In the genomic region with DNA sequence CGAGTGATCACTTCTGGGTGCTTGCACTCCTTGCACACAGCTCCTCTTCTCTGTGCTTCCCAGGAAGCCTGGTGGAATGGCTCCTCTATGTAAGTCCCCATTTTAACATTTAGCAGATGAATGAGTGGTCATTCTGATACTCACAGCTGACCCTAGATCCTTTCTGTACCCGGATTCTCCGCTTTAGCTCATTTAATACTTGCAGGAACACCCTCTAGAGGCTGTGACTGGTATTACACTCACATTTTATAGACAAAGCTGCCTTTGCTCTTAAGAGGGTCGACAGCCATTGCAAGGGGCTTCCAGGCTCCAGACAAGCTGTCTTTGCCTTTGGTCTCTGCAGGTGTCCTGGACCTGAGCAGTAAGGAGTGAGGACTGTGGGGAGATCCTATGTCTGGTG, we compare ENCODE assay signal across 9 mouse cellular contexts. TPM values are rescaled to one million over a fixed set of nuclear protein-coding genes. Genes with fewer than 3 reads are reported as not detected.
A peak's percentile ranks its signal among the peaks of the same experiment; 100 is the strongest.
DNase-seq lines count a peak whose midpoint lies in the region; ATAC-seq and TF ChIP-seq lines count a peak whose summit lies in the region.
"Had no signal": no experiment of that assay in that cellular context is flagged by ENCODE, and none has a peak within 500 bp of the region (broad histone marks: within the 10 kb centered on the region; RNA-seq: fewer than 3 reads in every experiment).

No protein-coding gene starts in this region.

- no peak overlapping the region for H3K27ac ChIP-seq in lung, embryonic 15.5 days
- H3K27ac ChIP-seq in forebrain, postnatal 0 days (ENCODE audit: low read depth, low read length) = no peak overlapping the region
- H3K27ac ChIP-seq: hindbrain, embryonic 15.5 days had no signal

- peak; percentile 75 for DNase-seq in CD4-positive, CD25-positive, alpha-beta regulatory T cell, adult 2 months (ENCODE audit: low read depth, low spot score)
- no peak for DNase-seq in lung, postnatal 4 days
- DNase-seq in forebrain, postnatal 0 days = peak; percentile 84
- no peak for DNase-seq in frontal cortex, postnatal 36 days (ENCODE audit: low spot score in 2 of 2)
- no peak for DNase-seq in adrenal gland, postnatal 4 days (ENCODE audit: low spot score in 2 of 2)

- no peak overlapping the region for H3K4me3 ChIP-seq in lung, embryonic 15.5 days
- H3K4me3 ChIP-seq in forebrain, postnatal 0 days (ENCODE audit: low read depth, low read length) = no peak overlapping the region
- H3K4me3 ChIP-seq: hindbrain, embryonic 15.5 days had no signal

- ATAC-seq in CD4-positive, CD25-positive, alpha-beta regulatory T cell, adult 4 months = no peak
- no peak for ATAC-seq in lung, embryonic 15.5 days (ENCODE audit: borderline replicate concordance, extremely low read depth, low FRiP score, low TSS enrichment)
- ATAC-seq in forebrain, postnatal 0 days = no peak
- peak; percentile 49; the same call in 1 of the 2 replicates for ATAC-seq in megakaryocyte progenitor cell, adult 5-6 weeks (replicated peaks; ENCODE audit: poor library complexity)

- 25% methylated on average over 4 of the region's 4 CpGs for WGBS in lung, embryonic 15.5 days
- 20% methylated on average over 4 of the region's 4 CpGs for WGBS in forebrain, postnatal 0 days

- H3K27me3 ChIP-seq in lung, embryonic 15.5 days = peaks cover 5% of the 10 kb centered on the region; the same call in 1 of the 2 replicates
- no peaks in the 10 kb centered on the region for H3K27me3 ChIP-seq in forebrain, postnatal 0 days (ENCODE audit: insufficient read depth, low read length)
- H3K27me3 ChIP-seq: hindbrain, embryonic 15.5 days had no signal

- H3K36me3 ChIP-seq in lung, embryonic 15.5 days = no peaks in the 10 kb centered on the region
- peaks cover 8% of the 10 kb centered on the region; the same call in 1 of the 2 replicates for H3K36me3 ChIP-seq in forebrain, postnatal 0 days (ENCODE audit: insufficient read depth)

- H3K4me1 ChIP-seq in lung, embryonic 15.5 days = no peaks in the 10 kb centered on the region
- H3K4me1 ChIP-seq in forebrain, postnatal 0 days (ENCODE audit: insufficient read depth) = 0 out of 2 replicates have a peak, but pooled peaks cover 5% of the 10 kb centered on the region

- peak overlapping the region; percentile 54; the same call in 1 of the 2 replicates for H3K4me2 ChIP-seq in lung, embryonic 15.5 days
- peak overlapping the region; percentile 19; the same call in 1 of the 2 replicates for H3K4me2 ChIP-seq in forebrain, postnatal 0 days (ENCODE audit: low read depth)

- no peaks in the 10 kb centered on the region for H3K9me3 ChIP-seq in lung, embryonic 15.5 days
- no peaks in the 10 kb centered on the region for H3K9me3 ChIP-seq in forebrain, postnatal 0 days (ENCODE audit: low read length)
- H3K9me3 ChIP-seq: hindbrain, embryonic 15.5 days had no signal

- peak; percentile 86 for TF ChIP-seq CTCF in forebrain, postnatal 0 days (IDR thresholded peaks at IDR 0.05; ENCODE audit: low read depth)

- no peak overlapping the region for H3K9ac ChIP-seq in lung, embryonic 15.5 days
- no peak overlapping the region for H3K9ac ChIP-seq in forebrain, postnatal 0 days
- H3K9ac ChIP-seq: hindbrain, embryonic 15.5 days had no signal

RNA-seq across cellular contexts. Expression of a gene that starts 14.9 kb away (rescaled TPM):
- under 1 TPM; 0.36 to 0.48 TPM for polyA plus RNA-seq in CD4-positive, CD25-positive, alpha-beta regulatory T cell, adult 4 months (2017; shearing (Covaris generic))
- 0.58 and 1.2 TPM in 2 replicates for polyA plus RNA-seq in lung, embryonic 15.5 days (2015; fragmentation: Nextera tagmentation; extraction: Ambion mirVana)
- total RNA-seq in forebrain, postnatal 0 days (2014; rRNA removed) = 0.23 and 0.24 TPM in 2 replicates
- polyA plus RNA-seq in forebrain, postnatal 0 days (2015; fragmentation: Nextera tagmentation; extraction: Ambion mirVana) = 0.33 and 0.39 TPM in 2 replicates
- total RNA-seq in megakaryocyte progenitor cell, adult 5-6 weeks (2015) = not detected in 2 replicates
- 0.21 TPM in 1 of 2 replicates, not detected in the other for total RNA-seq in megakaryocyte progenitor cell, adult 5-6 weeks (2017)
- 1 to 10 TPM; 2.7 TPM for total RNA-seq in adrenal gland, postnatal 4 days (2021)

RNA-seq across cellular contexts. Expression of a gene that starts 53.6 kb away (rescaled TPM):
- 1 to 10 TPM in 1 of 2 experiments, under 1 TPM in 1; 0.63 to 1.4 TPM for polyA plus RNA-seq in CD4-positive, CD25-positive, alpha-beta regulatory T cell, adult 4 months (2017; shearing (Covaris generic))
- polyA plus RNA-seq in lung, embryonic 15.5 days (2015; fragmentation: Nextera tagmentation; extraction: Ambion mirVana) = 17.1 and 17.4 TPM in 2 replicates
- 139 and 164 TPM in 2 replicates for total RNA-seq in forebrain, postnatal 0 days (2014; rRNA removed)
- 133 and 149 TPM in 2 replicates for polyA plus RNA-seq in forebrain, postnatal 0 days (2015; fragmentation: Nextera tagmentation; extraction: Ambion mirVana)
- total RNA-seq in megakaryocyte progenitor cell, adult 5-6 weeks (2015) = 1.2 and 2.3 TPM in 2 replicates
- total RNA-seq in megakaryocyte progenitor cell, adult 5-6 weeks (2017) = 1.7 TPM in 2 replicates
- 10 to 100 TPM in 1 of 2 experiments, 1 to 10 TPM in 1; 8.0 to 15.4 TPM for total RNA-seq in adrenal gland, postnatal 4 days (2021)

Comparison
In these comparisons a context has a peak if more than half of its experiments do, and no peak if none do; other contexts are left out.
1. DNase-seq: peak in CD4-positive, CD25-positive, alpha-beta regulatory T cell, adult 2 months (single experiment) and forebrain, postnatal 0 days (single experiment); none in lung, postnatal 4 days (0 of 2), frontal cortex, postnatal 36 days (0 of 2) and adrenal gland, postnatal 4 days (0 of 2).